Mouse (Mus musculus) lung, postnatal 0 days (tissue): ENCODE measurements around the gene Gkn2. TPM values are rescaled to one million over a fixed set of nuclear protein-coding genes. Genes with fewer than 3 reads are reported as not detected.

Source experiments
- ATAC-seq: fragments of 200-750 bp; cut with Nextera tagmentation; 2 replicates; pipeline ENCODE4 v1.8.0; 2017; ENCODE audit warnings: moderate library complexity
- DNase-seq: peaks from one replicate; pipeline ENCODE4 v3.0.0-alpha.2; 2016; ENCODE audit warnings: low spot score
- H3K27ac ChIP-seq: fragments of 300-500 bp; sonication (generic); 2 replicates; pipeline ENCODE4 v1.5.1; 2014; ENCODE audit warnings: antibody characterized with exemption, mild to moderate bottlenecking, low read length, mixed read lengths
- H3K27me3 ChIP-seq: fragments of 300-500 bp; sonication (generic); replicated peaks from 2 replicates; pipeline ENCODE4 v1.6.1; 2014; ENCODE audit warnings: low read length, mixed read lengths; ENCODE audit not compliant: insufficient read depth
- H3K36me3 ChIP-seq: fragments of 300-500 bp; sonication (generic); 2 replicates; pipeline ENCODE4 v1.6.1; 2014; ENCODE audit warnings: low read length, mixed read lengths; ENCODE audit not compliant: insufficient read depth
- H3K4me1 ChIP-seq: fragments of 300-500 bp; sonication (generic); 2 replicates; pipeline ENCODE4 v1.6.1; 2014; ENCODE audit warnings: antibody characterized with exemption, low read depth, low read length, mixed read lengths; ENCODE audit not compliant: insufficient read depth
- H3K4me2 ChIP-seq: fragments of 300-500 bp; sonication (generic); replicated peaks from 2 replicates; pipeline ENCODE4 v1.6.1; 2014; ENCODE audit warnings: low read depth, mild to moderate bottlenecking, low read length, moderate library complexity, mixed read lengths
- H3K4me3 ChIP-seq: fragments of 300-500 bp; sonication (generic); 2 replicates; pipeline ENCODE4 v1.5.1; 2014; ENCODE audit warnings: low read depth, low read length
- H3K9ac ChIP-seq: fragments of 300-500 bp; sonication (generic); replicated peaks from 2 replicates; pipeline ENCODE4 v1.6.1; 2014; ENCODE audit warnings: low read depth, mild to moderate bottlenecking
- H3K9me3 ChIP-seq: fragments of 300-500 bp; sonication (generic); 2 replicates; pipeline ENCODE4 v1.6.1; 2016; ENCODE audit warnings: low read length, mixed read lengths
- CTCF ChIP-seq: IDR thresholded peaks from 2 replicates; pipeline ENCODE4 v1.5.1; 2016; ENCODE audit warnings: antibody characterized with exemption, mild to moderate bottlenecking
- EP300 ChIP-seq: IDR thresholded peaks from 2 replicates; pipeline ENCODE4 v1.6.1; 2016; ENCODE audit warnings: antibody characterized with exemption, mild to moderate bottlenecking, control low read depth
- WGBS: fragments of 180-500 bp; shearing (Covaris S2); extraction: QIAGEN DNeasy Blood & Tissue Kit; methylation state at CpG from one replicate; pipeline ENCODE4 v1.1.7; 2014; 5-methylcytosine and 5-hydroxymethylcytosine counted together
- polyA plus RNA-seq: library from polyadenylated mRNA; unstranded; fragments of >200 nt; fragmentation: Nextera tagmentation; extraction: Ambion mirVana; gene quantifications from 2 replicates; pipeline ENCODE4 v1.2.1, GENCODE M21; 2015

Gkn2 gene
- polyA plus RNA-seq, 1 experiment from 2014 or later, result 0.20 TPM

GRCm38 (mm10) chr6:87384761-87385160, 11.6 kb downstream of the Gkn2 start:
- Histone ChIP-seq H3K4me1 (peaks cover 7% of the 10 kb centered on the region; the same call in 1 of the 2 replicates), H3K9ac (no peak overlapping the region), H3K36me3 (no peaks in the 10 kb centered on the region), H3K4me2 (peak overlapping the region; percentile 46; the same call in 1 of the 2 replicates), H3K27me3 (peaks cover 8% of the 10 kb centered on the region; the same call in 1 of the 2 replicates), H3K9me3 (no peaks in the 10 kb centered on the region), H3K4me3 (no peak overlapping the region), H3K27ac (no peak overlapping the region)
- no peak for ATAC-seq
- TF ChIP-seq CTCF (no peak), EP300 (no peak)
- DNase-seq, result peak; percentile 51
- WGBS, result 17% methylated on average over 5 of the region's 6 CpGs

DNA sequence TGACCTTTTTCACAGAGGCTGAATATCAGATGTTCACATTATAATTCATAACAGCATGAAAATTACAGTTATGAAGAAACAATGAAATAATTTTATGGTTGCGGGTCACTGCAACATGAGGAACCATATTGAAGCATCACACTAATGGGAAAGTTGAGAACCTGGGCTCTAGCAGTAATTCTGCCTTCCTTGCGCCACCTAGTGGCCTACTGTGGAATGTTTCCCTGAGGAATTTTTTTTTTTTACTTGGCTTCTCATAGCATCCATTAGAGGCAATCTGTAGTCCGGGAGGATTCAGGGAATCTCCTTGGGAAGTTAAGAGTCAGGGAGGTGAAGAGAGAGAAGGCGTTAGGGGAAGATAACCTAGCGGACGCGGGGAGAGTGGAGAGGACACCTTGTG, 13.0 kb downstream of the Gkn2 start:
- WGBS, result 14% methylated on average over 7 of the region's 7 CpGs
- peak; percentile 80 for DNase-seq
- ATAC-seq, result no peak
- TF ChIP-seq CTCF (peak; percentile 91), EP300 (no peak)
- H3K27ac ChIP-seq, result no peak overlapping the region
- peaks cover 8% of the 10 kb centered on the region; the same call in 1 of the 2 replicates for H3K27me3 ChIP-seq
- H3K9ac ChIP-seq, result no peak overlapping the region
- no peak overlapping the region for H3K4me2 ChIP-seq
- H3K4me3 ChIP-seq, result no peak overlapping the region
- H3K36me3 ChIP-seq, result no peaks in the 10 kb centered on the region
- no peaks in the 10 kb centered on the region for H3K9me3 ChIP-seq
- H3K4me1 ChIP-seq, result peaks cover 7% of the 10 kb centered on the region; the same call in 1 of the 2 replicates

DNA sequence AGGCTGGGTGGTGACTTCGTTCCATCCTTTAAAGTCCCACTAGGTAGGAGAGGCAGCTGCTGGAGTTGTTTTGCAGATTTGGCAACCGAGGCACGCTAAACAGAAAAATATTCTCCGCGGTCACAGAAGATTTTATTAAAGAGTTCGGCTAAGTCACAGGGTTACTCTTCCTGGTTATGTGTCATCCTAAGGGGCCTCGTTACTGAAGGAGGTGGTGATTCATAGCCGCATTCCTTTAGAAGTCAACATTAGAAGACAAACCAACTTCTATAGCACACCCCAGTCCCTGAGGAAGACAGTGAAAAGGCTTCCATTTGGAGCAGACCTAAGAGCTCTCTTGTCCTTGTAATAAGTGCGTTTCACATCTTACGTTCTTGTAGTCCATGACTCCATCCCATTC, 13.5 kb downstream of the Gkn2 start:
- H3K4me2 ChIP-seq, result no peak overlapping the region
- H3K27me3 ChIP-seq, result peaks cover 8% of the 10 kb centered on the region; the same call in 1 of the 2 replicates
- DNase-seq (no peak), ATAC-seq (no peak)
- TF ChIP-seq EP300, result no peak
- no peak for TF ChIP-seq CTCF
- WGBS, result 77% methylated on average over 10 of the region's 10 CpGs
- no peak overlapping the region for H3K27ac ChIP-seq
- H3K4me3 ChIP-seq, result no peak overlapping the region
- no peaks in the 10 kb centered on the region for H3K36me3 ChIP-seq
- no peak overlapping the region for H3K9ac ChIP-seq
- H3K9me3 ChIP-seq, result no peaks in the 10 kb centered on the region
- peaks cover 7% of the 10 kb centered on the region; the same call in 1 of the 2 replicates for H3K4me1 ChIP-seq

DNA sequence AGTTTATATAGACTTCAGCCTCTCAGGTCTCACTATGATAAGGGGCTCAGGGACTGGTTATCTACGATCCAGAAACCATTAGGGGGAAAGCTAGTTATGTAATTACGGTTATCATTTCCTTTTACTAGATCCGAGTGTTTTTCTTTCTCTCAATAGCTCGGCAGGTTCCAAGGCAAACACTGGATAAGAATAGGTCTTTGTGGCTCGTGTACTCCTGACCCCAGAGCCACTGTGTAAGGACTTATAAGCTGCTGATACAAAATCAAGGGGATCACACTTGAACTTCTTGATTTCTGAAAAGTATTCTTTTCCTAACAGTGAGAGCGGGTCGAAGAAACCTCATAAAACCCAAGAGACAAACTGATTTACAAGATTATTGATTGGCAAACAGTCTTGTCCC, 15.7 kb downstream of the Gkn2 start, which contains the start of gene Gkn3:
Gkn3 (minus strand) TSS at position 59 of the 400 bp plus-strand sequence.
- Histone ChIP-seq H3K4me2 (no peak within 1 kb of the TSS), H3K4me1 (peaks cover 7% of the 10 kb centered on the region; the same call in 1 of the 2 replicates), H3K9ac (no peak within 1 kb of the TSS), H3K27ac (no peak within 1 kb of the TSS), H3K36me3 (no peaks in the 10 kb centered on the region), H3K27me3 (peaks cover 4% of the 10 kb centered on the region; the same call in 1 of the 2 replicates), H3K9me3 (no peaks in the 10 kb centered on the region), H3K4me3 (no peak within 1 kb of the TSS)
- DNase-seq (no peak), ATAC-seq (no peak)
- 34% methylated on average over 7 of the region's 7 CpGs for WGBS
- TF ChIP-seq CTCF (no peak), EP300 (no peak)

GRCm38 (mm10) chr6:87389455-87389989, 16.4 kb downstream of the Gkn2 start:
- Histone ChIP-seq H3K9me3 (no peaks in the 10 kb centered on the region), H3K36me3 (no peaks in the 10 kb centered on the region), H3K27ac (no peak overlapping the region), H3K4me3 (no peak overlapping the region), H3K9ac (no peak overlapping the region), H3K27me3 (0 out of 2 replicates have a peak, but pooled peaks cover 4% of the 10 kb centered on the region), H3K4me1 (peaks cover 3% of the 10 kb centered on the region; the same call in 1 of the 2 replicates), H3K4me2 (no peak overlapping the region)
- 20% methylated on average over 5 of the region's 5 CpGs for WGBS
- no peak for TF ChIP-seq CTCF
- no peak for TF ChIP-seq EP300
- DNase-seq, result no peak
- no peak for ATAC-seq

DNA sequence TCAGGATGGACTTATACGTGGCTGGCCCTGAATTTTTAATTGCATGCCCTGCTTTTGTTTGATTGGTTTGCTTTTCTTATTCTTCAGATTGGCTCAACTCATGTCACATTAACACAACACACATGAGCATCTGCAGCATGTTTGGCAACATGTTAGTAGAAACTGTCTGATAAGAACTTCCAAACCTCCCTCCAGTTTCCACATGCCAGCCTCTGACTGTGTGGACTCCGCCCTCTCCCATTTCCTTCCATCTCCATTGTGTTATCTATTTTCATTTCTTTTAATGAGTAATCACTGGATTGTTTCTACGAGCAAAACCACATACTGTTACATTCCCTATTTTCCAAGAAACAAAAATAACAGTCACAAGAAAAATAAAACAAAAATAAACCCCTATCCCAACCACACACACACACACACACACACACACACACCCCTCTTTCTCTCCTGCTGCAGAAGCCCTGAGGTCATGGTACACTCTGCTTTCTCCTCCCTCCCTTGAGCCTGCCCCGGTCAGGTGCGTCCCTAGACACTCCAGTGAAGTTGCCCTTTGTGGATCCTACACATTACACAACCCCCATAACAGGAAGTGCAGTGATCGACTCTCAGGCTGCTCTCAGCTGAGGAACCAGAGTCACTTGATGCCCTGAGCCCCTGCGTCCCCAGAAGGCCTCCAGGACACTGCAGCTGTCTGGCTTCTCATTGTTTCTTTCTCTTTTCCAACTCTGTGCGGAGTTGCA, 20.5 kb downstream of the Gkn2 start:
- Histone ChIP-seq H3K9me3 (no peaks in the 10 kb centered on the region), H3K4me2 (no peak overlapping the region), H3K36me3 (no peaks in the 10 kb centered on the region), H3K27ac (no peak overlapping the region), H3K9ac (no peak overlapping the region), H3K4me1 (no peaks in the 10 kb centered on the region), H3K27me3 (no peaks in the 10 kb centered on the region), H3K4me3 (no peak overlapping the region)
- no peak for TF ChIP-seq CTCF
- TF ChIP-seq EP300, result no peak
- WGBS, result 50% methylated on average over 8 of the region's 8 CpGs
- DNase-seq (peak; percentile 49), ATAC-seq (peak; percentile 81)
